Mouse (Mus musculus): ENCODE measurements around the gene Adcy1. TPM values are rescaled to one million over a fixed set of nuclear protein-coding genes. Genes with fewer than 3 reads are reported as not detected.
A peak's percentile ranks its signal among the peaks of the same experiment; 100 is the strongest.

Gene Adcy1
- total RNA-seq (2014; rRNA removed) (140 and 142 TPM in 2 replicates), polyA plus RNA-seq (2015; fragmentation: Nextera tagmentation; extraction: Ambion mirVana) (12.2 and 12.6 TPM in 2 replicates)

DNA sequence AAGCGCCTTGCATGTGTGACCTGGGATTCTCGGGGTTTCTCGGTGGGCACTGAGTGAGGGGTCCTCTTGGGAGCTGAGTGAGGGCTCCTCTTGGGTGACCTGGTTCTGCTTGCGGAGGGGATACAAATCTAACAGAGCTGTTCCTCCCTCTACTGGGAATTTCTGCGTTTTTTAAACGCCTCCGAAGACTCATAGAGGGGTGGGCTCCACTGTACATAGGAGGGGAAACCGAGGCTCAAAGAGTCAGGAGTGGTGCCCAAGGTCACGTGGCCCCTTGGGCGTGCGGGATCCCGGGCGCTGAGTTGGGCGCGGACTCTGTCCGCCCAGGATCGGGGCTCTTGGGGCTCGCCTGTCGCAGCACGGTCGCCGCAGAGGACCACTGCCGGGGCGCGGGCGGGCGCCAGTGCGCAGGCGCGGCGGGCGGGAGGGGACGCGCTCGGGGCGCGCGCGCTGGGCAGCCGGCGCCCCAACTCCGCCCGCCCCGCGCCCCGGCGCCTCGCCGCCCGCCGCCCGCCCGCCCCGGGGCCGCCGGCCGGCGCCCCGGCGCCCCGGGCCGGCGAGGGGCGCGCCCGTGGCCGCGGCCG, at the start of gene Adcy1:
TSS of gene Adcy1 (plus strand) at position 489 of the 584 bp plus-strand sequence.
- peaks cover 6% of the 10 kb centered on the region; the same call in 1 of the 2 replicates for H3K27me3 ChIP-seq (ENCODE audit: insufficient read depth, low read length)
- H3K9me3 ChIP-seq (ENCODE audit: low read length) = no peaks in the 10 kb centered on the region
- H3K27ac ChIP-seq (ENCODE audit: low read depth, low read length) = peak within 1 kb of the TSS; percentile 48
- DNase-seq (ENCODE audit: low spot score) (peak; percentile 50), ATAC-seq (ENCODE audit: low FRiP score) (peak; percentile 52)
- H3K36me3 ChIP-seq (ENCODE audit: insufficient read depth, low read length) = no peaks in the 10 kb centered on the region
- H3K4me3 ChIP-seq (ENCODE audit: low read depth, low read length) = peak within 1 kb of the TSS; percentile 67
- H3K4me2 ChIP-seq (ENCODE audit: low read depth, low read length, poor library complexity, severe bottlenecking) = peak within 1 kb of the TSS; percentile 93
- WGBS = under 1% methylated on average over 28 of the region's 69 CpGs
- H3K9ac ChIP-seq (replicated peaks; ENCODE audit: low read length, poor library complexity, severe bottlenecking) = peak within 1 kb of the TSS; percentile 63
- TF ChIP-seq CTCF (IDR thresholded peaks at IDR 0.05) = 0 out of 2 replicates have a peak, but pooled peaks have one; percentile 13
- 0 out of 2 replicates have a peak, but pooled peaks cover 6% of the 10 kb centered on the region for H3K4me1 ChIP-seq (ENCODE audit: insufficient read depth, low read length)

GRCm38 (mm10) chr11:7016907-7017306, 46.4 kb upstream of the Adcy1 start:
- no peak overlapping the region for H3K4me3 ChIP-seq (ENCODE audit: low read depth, low read length)
- 80% methylated on average over 12 of the region's 12 CpGs for WGBS
- H3K27me3 ChIP-seq (ENCODE audit: insufficient read depth, low read length) = no peaks in the 10 kb centered on the region
- no peaks in the 10 kb centered on the region for H3K4me1 ChIP-seq (ENCODE audit: insufficient read depth, low read length)
- ATAC-seq (ENCODE audit: low FRiP score) (no peak), DNase-seq (ENCODE audit: low spot score) (no peak)
- H3K36me3 ChIP-seq (ENCODE audit: insufficient read depth, low read length) = no peaks in the 10 kb centered on the region
- no peak for TF ChIP-seq CTCF (IDR thresholded peaks at IDR 0.05)
- H3K9ac ChIP-seq (replicated peaks; ENCODE audit: low read length, poor library complexity, severe bottlenecking) = no peak overlapping the region
- no peak overlapping the region for H3K27ac ChIP-seq (ENCODE audit: low read depth, low read length)
- no peaks in the 10 kb centered on the region for H3K9me3 ChIP-seq (ENCODE audit: low read length)
- no peak overlapping the region for H3K4me2 ChIP-seq (ENCODE audit: low read depth, low read length, poor library complexity, severe bottlenecking)

- H3K4me3 ChIP-seq (ENCODE audit: low read depth, low read length) = no peak overlapping the region
- no peaks in the 10 kb centered on the region for H3K9me3 ChIP-seq (ENCODE audit: low read length)
- no peak for TF ChIP-seq CTCF (IDR thresholded peaks at IDR 0.05)
- H3K4me1 ChIP-seq (ENCODE audit: insufficient read depth, low read length) = no peaks in the 10 kb centered on the region
- H3K27me3 ChIP-seq (ENCODE audit: insufficient read depth, low read length) = no peaks in the 10 kb centered on the region
- WGBS = 93% methylated on average over 5 of the region's 5 CpGs
- no peak for DNase-seq (ENCODE audit: low spot score)
- no peaks in the 10 kb centered on the region for H3K36me3 ChIP-seq (ENCODE audit: insufficient read depth, low read length)
- no peak overlapping the region for H3K27ac ChIP-seq (ENCODE audit: low read depth, low read length)
- H3K4me2 ChIP-seq (ENCODE audit: low read depth, low read length, poor library complexity, severe bottlenecking) = no peak overlapping the region
- ATAC-seq (ENCODE audit: low FRiP score) = no peak
- H3K9ac ChIP-seq (replicated peaks; ENCODE audit: low read length, poor library complexity, severe bottlenecking) = no peak overlapping the region
Measured at GRCm38 (mm10) chr11:7018078-7018477, 45.2 kb upstream of the Adcy1 start.

DNA sequence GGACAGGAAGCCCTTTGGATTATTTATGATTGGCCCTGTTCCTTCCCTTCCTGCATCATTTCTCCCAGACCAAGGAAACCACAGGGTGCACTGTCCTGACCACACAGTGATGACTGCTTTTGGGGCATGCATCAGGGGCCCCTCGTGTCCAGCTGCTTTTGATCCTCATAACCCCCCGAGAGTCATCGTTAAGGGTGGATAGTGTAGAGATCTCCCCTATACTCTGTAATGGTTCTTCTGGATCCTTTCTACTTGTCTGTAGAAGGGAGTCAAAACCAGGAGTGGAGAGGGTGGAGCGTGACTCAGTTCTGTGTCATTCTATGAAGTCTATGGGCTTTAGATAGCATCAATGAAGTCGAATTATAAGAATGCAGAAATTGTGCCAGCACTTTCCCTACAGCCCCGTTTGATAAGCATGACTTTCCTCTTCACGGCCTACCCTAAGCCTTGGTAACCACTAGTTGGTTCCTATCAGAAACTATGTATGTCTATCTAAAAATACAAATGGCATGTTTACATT, 44.2 kb upstream of the Adcy1 start:
- H3K4me2 ChIP-seq (ENCODE audit: low read depth, low read length, poor library complexity, severe bottlenecking) = no peak overlapping the region
- no peaks in the 10 kb centered on the region for H3K9me3 ChIP-seq (ENCODE audit: low read length)
- no peaks in the 10 kb centered on the region for H3K27me3 ChIP-seq (ENCODE audit: insufficient read depth, low read length)
- no peak overlapping the region for H3K27ac ChIP-seq (ENCODE audit: low read depth, low read length)
- ATAC-seq (ENCODE audit: low FRiP score) (no peak), DNase-seq (ENCODE audit: low spot score) (no peak)
- no peak overlapping the region for H3K4me3 ChIP-seq (ENCODE audit: low read depth, low read length)
- WGBS = 88% methylated on average over 7 of the region's 7 CpGs
- TF ChIP-seq CTCF (IDR thresholded peaks at IDR 0.05) = no peak
- H3K4me1 ChIP-seq (ENCODE audit: insufficient read depth, low read length) = no peaks in the 10 kb centered on the region
- no peak overlapping the region for H3K9ac ChIP-seq (replicated peaks; ENCODE audit: low read length, poor library complexity, severe bottlenecking)
- H3K36me3 ChIP-seq (ENCODE audit: insufficient read depth, low read length) = no peaks in the 10 kb centered on the region

GRCm38 (mm10) chr11:7033063-7033462, 30.2 kb upstream of the Adcy1 start:
- H3K27me3 ChIP-seq (ENCODE audit: insufficient read depth, low read length) = no peaks in the 10 kb centered on the region
- no peak overlapping the region for H3K4me2 ChIP-seq (ENCODE audit: low read depth, low read length, poor library complexity, severe bottlenecking)
- H3K4me1 ChIP-seq (ENCODE audit: insufficient read depth, low read length) = no peaks in the 10 kb centered on the region
- no peak overlapping the region for H3K4me3 ChIP-seq (ENCODE audit: low read depth, low read length)
- no peak overlapping the region for H3K27ac ChIP-seq (ENCODE audit: low read depth, low read length)
- ATAC-seq (ENCODE audit: low FRiP score) (no peak), DNase-seq (ENCODE audit: low spot score) (no peak)
- 77% methylated on average over 2 of the region's 2 CpGs for WGBS
- no peak overlapping the region for H3K9ac ChIP-seq (replicated peaks; ENCODE audit: low read length, poor library complexity, severe bottlenecking)
- H3K36me3 ChIP-seq (ENCODE audit: insufficient read depth, low read length) = no peaks in the 10 kb centered on the region
- TF ChIP-seq CTCF (IDR thresholded peaks at IDR 0.05) = no peak
- no peaks in the 10 kb centered on the region for H3K9me3 ChIP-seq (ENCODE audit: low read length)

DNA sequence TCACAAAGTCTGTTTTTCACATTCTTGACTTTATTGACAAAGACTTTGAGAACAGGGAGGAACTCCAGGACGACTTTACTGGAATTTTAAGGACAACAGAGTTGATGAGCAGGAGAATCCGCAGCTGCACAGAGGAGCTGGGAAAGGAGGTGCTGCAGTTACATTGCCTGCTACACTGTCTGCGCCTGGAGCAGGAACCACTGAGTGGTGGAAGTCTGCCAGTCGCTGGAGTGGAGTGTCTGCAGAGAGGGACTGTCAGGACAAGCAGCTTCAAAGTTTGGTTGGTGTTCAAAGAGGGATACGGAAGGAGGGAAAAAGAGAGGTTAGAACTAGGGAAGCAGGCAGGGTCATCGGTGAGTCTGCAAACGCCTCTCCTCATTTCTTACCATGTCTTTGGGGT, 23.6 kb upstream of the Adcy1 start:
- H3K4me1 ChIP-seq (ENCODE audit: insufficient read depth, low read length) = no peaks in the 10 kb centered on the region
- H3K4me2 ChIP-seq (ENCODE audit: low read depth, low read length, poor library complexity, severe bottlenecking) = no peak overlapping the region
- WGBS = 57% methylated on average over 7 of the region's 7 CpGs
- H3K4me3 ChIP-seq (ENCODE audit: low read depth, low read length) = no peak overlapping the region
- no peak for DNase-seq (ENCODE audit: low spot score)
- H3K27ac ChIP-seq (ENCODE audit: low read depth, low read length) = no peak overlapping the region
- no peaks in the 10 kb centered on the region for H3K36me3 ChIP-seq (ENCODE audit: insufficient read depth, low read length)
- no peaks in the 10 kb centered on the region for H3K9me3 ChIP-seq (ENCODE audit: low read length)
- no peak for TF ChIP-seq CTCF (IDR thresholded peaks at IDR 0.05)
- no peak overlapping the region for H3K9ac ChIP-seq (replicated peaks; ENCODE audit: low read length, poor library complexity, severe bottlenecking)
- ATAC-seq (ENCODE audit: low FRiP score) = no peak
- no peaks in the 10 kb centered on the region for H3K27me3 ChIP-seq (ENCODE audit: insufficient read depth, low read length)
